Mouse (Mus musculus) heart, postnatal 0 days (tissue): ENCODE results near the gene Tomm22.
"Not testable (repeated sequence)": the region's sequence is repeated elsewhere in the genome, so short reads cannot be mapped to it uniquely, and the experiment has no call there.

Experiments used
- CTCF ChIP-seq: IDR thresholded peaks from 2 replicates; pipeline ENCODE4 v1.5.1; 2016; ENCODE audit warnings: antibody characterized with exemption, control low read depth, low read depth
- EP300 ChIP-seq: IDR thresholded peaks from 2 replicates; pipeline ENCODE4 v1.6.1; 2016; ENCODE audit warnings: antibody characterized with exemption, low read depth

- not testable (repeated sequence) for TF ChIP-seq CTCF, EP300
These were observed 1.2 kb downstream of the Tomm22 start for GRCm38 (mm10) chr15:79671828-79672348.
